Mouse (Mus musculus): Measurements from ENCODE around the gene Swap70.

- TF ChIP-seq CTCF (IDR thresholded peaks at IDR 0.05; ENCODE audit: control insufficient read depth, insufficient read depth, insufficient replicate concordance, low read depth, low read length) (no peak), POLR2A (IDR thresholded peaks at IDR 0.05; ENCODE audit: control insufficient read depth, low read depth, low read length) (no peak)
Measured at GRCm38 (mm10) chr7:110285849-110286151, 64.3 kb downstream of the Swap70 start.

Measured in testis, adult 2 months (tissue).